Mouse (Mus musculus) testis, adult 2 months (tissue): Measurements from ENCODE around the gene Srarp. TPM values are rescaled to one million over a fixed set of nuclear protein-coding genes. Genes with fewer than 3 reads are reported as not detected.

ENCODE experiments used
- H3K27ac ChIP-seq: fragments of 200-500 bp; 2 replicates; pipeline ENCODE4 v1.5.1; 2012; ENCODE audit warnings: low read depth, low read length; ENCODE audit not compliant: control insufficient read depth, insufficient read depth
- H3K27me3 ChIP-seq: fragments of 200-500 bp; 2 replicates; pipeline ENCODE4 v1.6.1; 2012; ENCODE audit warnings: mild to moderate bottlenecking, low read length, moderate library complexity; ENCODE audit not compliant: control insufficient read depth, insufficient read depth
- H3K36me3 ChIP-seq: fragments of 200-500 bp; 2 replicates; pipeline ENCODE4 v1.6.1; 2012; ENCODE audit warnings: mild to moderate bottlenecking, low read length; ENCODE audit not compliant: control insufficient read depth, insufficient read depth
- H3K4me1 ChIP-seq: fragments of 200-500 bp; 2 replicates; pipeline ENCODE4 v1.6.1; 2012; ENCODE audit warnings: low read length; ENCODE audit not compliant: control insufficient read depth, insufficient read depth
- H3K4me3 ChIP-seq: fragments of 200-500 bp; 2 replicates; pipeline ENCODE4 v1.5.1; 2012; ENCODE audit warnings: low read depth, mild to moderate bottlenecking, low read length, moderate library complexity, mixed read lengths; ENCODE audit not compliant: control insufficient read depth
- CTCF ChIP-seq: fragments of 200-500 bp; IDR thresholded peaks from 2 replicates; pipeline ENCODE4 v1.5.1; 2012; ENCODE audit warnings: low read depth, mild to moderate bottlenecking, inconsistent platforms, low read length, moderate library complexity; ENCODE audit not compliant: control insufficient read depth, insufficient read depth, insufficient replicate concordance
- POLR2A ChIP-seq: fragments of 200-500 bp; IDR thresholded peaks from 2 replicates; pipeline ENCODE4 v1.6.1; 2012; ENCODE audit warnings: low read depth, mild to moderate bottlenecking, inconsistent platforms, low read length, moderate library complexity; ENCODE audit not compliant: control insufficient read depth
- polyA plus RNA-seq: library from polyadenylated mRNA; depleted of rRNA; stranded (reverse); fragments of >200 nt; gene quantifications from 2 replicates; pipeline ENCODE4 v1.2.3, GENCODE M21; 2012; rRNA removed

Srarp gene
- polyA plus RNA-seq, result 0.67 TPM in 2 replicates

GRCm38 (mm10) chr4:141435974-141436373, at the start of gene Srarp:
TSS of gene Srarp (minus strand) at chr4:141436105.
- Histone ChIP-seq H3K4me1 (no peaks in the 10 kb centered on the region), H3K27ac (no peak within 1 kb of the TSS), H3K36me3 (no peaks in the 10 kb centered on the region), H3K27me3 (no peaks in the 10 kb centered on the region), H3K4me3 (no peak within 1 kb of the TSS)
- no peak for TF ChIP-seq POLR2A
- TF ChIP-seq CTCF, result no peak

- Histone ChIP-seq H3K36me3 (peaks cover 3% of the 10 kb centered on the region; the same call in 1 of the 2 replicates), H3K27me3 (no peaks in the 10 kb centered on the region), H3K4me1 (no peaks in the 10 kb centered on the region), H3K27ac (no peak overlapping the region), H3K4me3 (no peak overlapping the region)
- TF ChIP-seq CTCF (no peak), POLR2A (no peak)
Observed at GRCm38 (mm10) chr4:141484071-141484470, 48.2 kb upstream of the Srarp start.

- Histone ChIP-seq H3K27me3 (no peaks in the 10 kb centered on the region), H3K4me3 (no peak overlapping the region), H3K4me1 (no peaks in the 10 kb centered on the region), H3K27ac (no peak overlapping the region), H3K36me3 (no peaks in the 10 kb centered on the region; the same call in none of the 2 replicates)
- TF ChIP-seq POLR2A (no peak), CTCF (no peak)
Observed at GRCm38 (mm10) chr4:141479411-141479810, 43.5 kb upstream of the Srarp start.

GRCm38 (mm10) chr4:141478794-141479193, 42.9 kb upstream of the Srarp start:
- Histone ChIP-seq H3K27ac (no peak overlapping the region), H3K4me3 (no peak overlapping the region), H3K4me1 (no peaks in the 10 kb centered on the region), H3K27me3 (no peaks in the 10 kb centered on the region), H3K36me3 (no peaks in the 10 kb centered on the region; the same call in none of the 2 replicates)
- TF ChIP-seq CTCF (no peak), POLR2A (no peak)

DNA sequence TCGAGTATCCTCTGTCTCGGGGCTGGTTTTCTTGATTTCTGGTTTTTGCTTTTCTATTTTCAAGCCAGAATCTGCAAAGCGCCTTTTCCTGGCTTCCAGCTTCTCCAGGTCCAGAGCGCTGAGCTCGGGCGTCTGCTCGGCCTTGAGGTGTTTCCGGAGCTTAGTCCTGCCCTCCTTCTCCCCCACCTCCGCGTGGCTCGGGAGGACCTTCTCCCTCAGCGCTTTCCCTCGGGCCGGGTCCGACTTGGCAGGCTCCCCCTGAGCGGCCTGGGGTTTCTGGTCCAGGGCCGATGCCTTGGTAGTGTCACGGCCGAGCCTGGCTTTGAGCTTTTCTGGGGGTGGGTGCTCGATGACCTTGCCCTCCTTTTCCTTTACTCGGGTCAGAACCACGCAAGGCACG, 42.3 kb upstream of the Srarp start:
- Histone ChIP-seq H3K36me3 (no peaks in the 10 kb centered on the region; the same call in none of the 2 replicates), H3K27me3 (no peaks in the 10 kb centered on the region), H3K4me1 (no peaks in the 10 kb centered on the region), H3K27ac (peak overlapping the region; percentile 51; the same call in 1 of the 2 replicates), H3K4me3 (no peak overlapping the region)
- TF ChIP-seq CTCF, result no peak
- TF ChIP-seq POLR2A, result no peak

DNA sequence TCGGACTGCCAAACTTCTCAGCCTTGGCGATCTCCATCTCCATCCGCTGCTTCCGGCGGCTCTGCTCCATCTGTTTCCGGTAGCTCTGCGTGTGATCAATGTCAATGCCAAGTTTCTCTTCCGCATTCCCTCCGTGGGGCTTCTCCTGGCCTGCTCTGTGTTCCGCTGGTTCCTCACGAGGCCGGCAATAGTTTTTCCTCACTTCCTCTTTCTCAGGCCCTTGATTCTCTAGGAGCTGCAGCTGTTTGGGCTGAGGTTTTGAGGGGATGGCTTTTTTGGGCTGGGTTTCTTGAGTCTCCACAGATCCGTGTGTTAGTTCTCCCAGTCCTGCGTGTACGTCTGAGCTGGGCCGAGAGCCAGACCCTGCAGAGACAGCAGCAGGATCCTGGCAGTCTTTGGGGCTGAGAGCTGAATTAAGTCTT, 41.8 kb upstream of the Srarp start:
- H3K27me3 ChIP-seq, result no peaks in the 10 kb centered on the region
- TF ChIP-seq POLR2A (no peak), CTCF (no peak)
- H3K4me1 ChIP-seq, result no peaks in the 10 kb centered on the region
- H3K36me3 ChIP-seq, result no peaks in the 10 kb centered on the region; the same call in none of the 2 replicates
- no peak overlapping the region for H3K4me3 ChIP-seq
- peak overlapping the region; percentile 27; the same call in 1 of the 2 replicates for H3K27ac ChIP-seq

DNA sequence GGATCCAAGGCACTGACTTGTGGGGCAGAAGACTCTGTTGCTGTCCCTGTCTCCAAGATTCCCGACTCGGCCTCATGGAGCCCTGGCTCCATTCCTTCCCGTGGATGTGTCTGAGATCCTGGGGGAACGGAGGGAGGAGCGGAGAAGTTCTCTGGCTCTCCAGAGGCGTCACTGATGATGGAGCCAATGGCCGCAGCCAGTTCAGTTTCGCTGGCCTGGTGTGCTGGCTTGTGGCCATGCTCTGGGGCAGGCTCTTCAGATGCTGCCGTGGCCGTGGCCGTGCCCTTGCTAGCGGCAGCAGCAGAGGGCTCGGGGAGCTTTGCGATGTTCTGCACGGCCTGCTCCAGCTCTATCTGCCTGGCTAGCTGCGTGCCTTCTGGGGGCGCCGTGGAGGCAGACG, 38.5 kb upstream of the Srarp start:
- no peaks in the 10 kb centered on the region for H3K27me3 ChIP-seq
- H3K36me3 ChIP-seq, result no peaks in the 10 kb centered on the region; the same call in none of the 2 replicates

DNA sequence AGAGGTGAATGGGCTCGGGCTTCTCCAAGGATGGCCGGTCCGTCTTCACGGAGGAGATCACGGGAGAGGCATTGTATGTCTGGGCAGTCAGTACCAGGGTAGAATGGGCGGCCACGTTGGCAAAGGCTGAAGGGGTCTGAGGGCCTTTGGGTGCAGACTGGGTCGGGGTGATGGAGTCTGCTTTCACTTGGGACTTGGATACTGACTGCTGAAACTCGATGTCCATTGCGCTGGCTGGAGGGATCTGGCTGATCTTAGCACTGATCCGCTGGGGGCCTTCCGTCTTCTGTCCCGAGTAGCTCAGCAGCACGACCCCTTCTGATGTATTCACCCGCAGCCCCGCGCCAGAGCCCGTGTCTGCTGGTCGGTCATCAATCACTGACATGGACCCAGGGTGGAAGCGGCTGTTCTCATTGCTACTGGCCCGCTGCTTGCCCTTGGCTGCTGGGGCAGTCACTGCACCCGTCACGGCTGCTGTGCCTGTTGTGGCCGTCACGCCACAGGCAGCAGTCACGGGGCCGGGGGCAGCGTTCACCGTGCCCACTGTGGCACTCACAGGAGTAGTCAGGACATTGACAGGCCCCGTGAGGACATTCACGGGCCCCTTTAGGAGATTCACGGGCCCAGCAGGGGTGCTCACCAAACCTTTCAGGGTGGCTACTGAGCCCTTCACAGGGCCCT, 36.9 kb upstream of the Srarp start:
- Histone ChIP-seq H3K36me3 (no peaks in the 10 kb centered on the region; the same call in none of the 2 replicates), H3K4me1 (no peaks in the 10 kb centered on the region), H3K27ac (no peak overlapping the region), H3K27me3 (no peaks in the 10 kb centered on the region), H3K4me3 (no peak overlapping the region)
- TF ChIP-seq CTCF (no peak), POLR2A (no peak)

More for the DNA sequence above, 38.5 kb upstream of the Srarp start:
- TF ChIP-seq CTCF, result no peak
- no peak for TF ChIP-seq POLR2A
- Histone ChIP-seq H3K4me3 (no peak overlapping the region), H3K27ac (no peak overlapping the region), H3K4me1 (no peaks in the 10 kb centered on the region)
